Mouse (Mus musculus): ENCODE data around the gene Bag6. TPM values are rescaled to one million over a fixed set of nuclear protein-coding genes. Genes with fewer than 3 reads are reported as not detected.

The Bag6 gene
- total and polyA plus RNA-seq, 2 experiments from 2014 or later: 68.9 to 339 TPM

DNA sequence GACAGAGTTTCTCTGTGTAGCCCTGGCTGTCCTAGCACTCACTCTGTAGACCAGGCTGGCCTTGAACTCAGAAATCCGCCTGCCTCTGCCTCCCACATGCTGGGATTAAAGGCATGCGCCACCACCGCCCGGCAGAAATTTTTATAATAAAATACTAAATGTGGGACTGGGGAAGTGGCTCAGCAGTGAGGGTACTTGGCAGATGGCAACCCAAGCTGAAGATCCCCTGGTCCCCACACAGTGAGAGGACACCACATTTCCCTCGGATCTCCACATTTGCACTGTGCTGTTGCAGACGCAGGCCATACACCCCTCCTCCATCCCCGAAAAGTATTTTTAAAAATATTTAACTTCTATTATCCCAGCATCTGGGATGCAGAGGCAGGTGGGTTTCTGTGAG lies 1.5 kb upstream of the Bag6 start:
- DNase-seq (ENCODE audit: low spot score): no peak
- Histone ChIP-seq H3K4me3 (ENCODE audit: low read depth, low read length) (no peak overlapping the region), H3K4me2 (ENCODE audit: low read depth, low read length, poor library complexity, severe bottlenecking) (no peak overlapping the region), H3K36me3 (ENCODE audit: insufficient read depth, low read length) (peaks cover 10% of the 10 kb centered on the region), H3K27me3 (ENCODE audit: insufficient read depth, low read length) (no peaks in the 10 kb centered on the region), H3K4me1 (ENCODE audit: insufficient read depth, low read length) (no peaks in the 10 kb centered on the region), H3K9me3 (ENCODE audit: low read length) (no peaks in the 10 kb centered on the region), H3K27ac (ENCODE audit: low read depth, low read length) (no peak overlapping the region), H3K9ac (replicated peaks; ENCODE audit: low read length, poor library complexity, severe bottlenecking) (no peak overlapping the region)
- WGBS: 87% methylated on average over 7 of the region's 7 CpGs
- no peak for TF ChIP-seq CTCF (IDR thresholded peaks at IDR 0.05)
- ATAC-seq (ENCODE audit: low FRiP score): no peak

DNA sequence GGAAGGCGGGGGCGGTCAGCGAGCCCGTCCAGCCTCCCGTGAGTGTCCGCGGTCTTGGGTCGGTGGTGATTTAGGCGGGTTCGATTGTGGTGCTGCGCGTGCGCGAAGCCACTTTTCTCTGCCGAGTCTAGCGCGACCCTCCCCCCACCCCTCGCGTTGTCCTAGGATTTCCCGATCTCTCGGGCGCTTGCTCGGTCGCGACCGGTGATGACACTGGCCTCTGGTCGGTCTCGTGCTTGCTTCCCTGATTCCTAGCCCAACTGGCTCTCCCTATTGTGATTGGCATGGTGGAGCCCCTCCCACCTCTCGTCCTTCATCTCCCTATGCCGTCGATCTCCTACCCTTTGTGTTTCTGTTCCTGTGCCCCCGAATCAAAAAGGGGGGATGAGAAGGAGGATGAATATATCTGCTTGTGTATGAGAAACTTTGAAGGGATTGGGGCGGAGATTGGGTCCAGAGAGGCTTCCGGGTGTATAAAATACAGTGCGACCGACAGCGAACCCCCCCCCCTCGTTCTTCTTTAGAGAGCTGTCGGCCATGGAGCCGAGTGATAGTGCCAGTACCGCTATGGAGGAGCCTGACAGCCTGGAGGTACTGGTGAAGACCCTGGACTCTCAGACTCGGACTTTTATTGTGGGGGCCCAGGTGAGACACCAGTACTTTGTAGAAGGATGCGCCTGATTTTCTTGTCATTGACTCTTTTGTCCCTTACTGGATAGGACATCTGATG lies 778 bp downstream of the Bag6 start:
- no peak for TF ChIP-seq CTCF (IDR thresholded peaks at IDR 0.05)
- peak overlapping the region; percentile 63 for H3K4me3 ChIP-seq (ENCODE audit: low read depth, low read length)
- H3K9me3 ChIP-seq (ENCODE audit: low read length): no peaks in the 10 kb centered on the region
- H3K27ac ChIP-seq (ENCODE audit: low read depth, low read length): peak overlapping the region; percentile 96
- under 1% methylated on average over 34 of the region's 43 CpGs for WGBS
- H3K4me1 ChIP-seq (ENCODE audit: insufficient read depth, low read length): no peaks in the 10 kb centered on the region
- H3K27me3 ChIP-seq (ENCODE audit: insufficient read depth, low read length): no peaks in the 10 kb centered on the region
- peak overlapping the region; percentile 79 for H3K4me2 ChIP-seq (ENCODE audit: low read depth, low read length, poor library complexity, severe bottlenecking)
- peak; percentile 82 for DNase-seq (ENCODE audit: low spot score)
- peak; percentile 80 for ATAC-seq (ENCODE audit: low FRiP score)
- peaks cover 24% of the 10 kb centered on the region for H3K36me3 ChIP-seq (ENCODE audit: insufficient read depth, low read length)
- peak overlapping the region; percentile 64 for H3K9ac ChIP-seq (replicated peaks; ENCODE audit: low read length, poor library complexity, severe bottlenecking)

DNA sequence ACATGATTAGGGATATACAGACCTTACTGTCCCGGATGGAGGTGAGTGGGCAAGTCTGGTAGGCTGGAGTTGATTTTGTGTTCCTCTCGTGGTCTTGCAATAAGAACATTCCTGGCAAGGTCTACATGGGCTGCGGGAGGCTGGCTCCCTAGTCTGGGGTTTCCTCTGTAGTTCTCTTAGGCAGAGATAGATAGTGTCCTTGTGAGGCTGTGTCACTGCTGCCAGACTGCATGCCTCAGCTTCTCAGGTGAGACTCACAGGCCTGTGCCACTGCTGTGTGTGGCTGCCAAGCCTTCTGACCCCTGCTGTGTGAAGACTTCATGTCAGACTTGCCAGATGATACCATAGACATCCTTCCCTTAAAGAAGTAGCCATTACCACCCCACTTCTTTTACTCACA lies 4.3 kb downstream of the Bag6 start:
- no peaks in the 10 kb centered on the region for H3K4me1 ChIP-seq (ENCODE audit: insufficient read depth, low read length)
- H3K27me3 ChIP-seq (ENCODE audit: insufficient read depth, low read length): no peaks in the 10 kb centered on the region
- no peak overlapping the region for H3K27ac ChIP-seq (ENCODE audit: low read depth, low read length)
- ATAC-seq (ENCODE audit: low FRiP score) (no peak), DNase-seq (ENCODE audit: low spot score) (no peak)
- no peak overlapping the region for H3K4me3 ChIP-seq (ENCODE audit: low read depth, low read length)
- H3K4me2 ChIP-seq (ENCODE audit: low read depth, low read length, poor library complexity, severe bottlenecking): no peak overlapping the region
- peaks cover 57% of the 10 kb centered on the region for H3K36me3 ChIP-seq (ENCODE audit: insufficient read depth, low read length)
- H3K9ac ChIP-seq (replicated peaks; ENCODE audit: low read length, poor library complexity, severe bottlenecking): no peak overlapping the region
- TF ChIP-seq CTCF (IDR thresholded peaks at IDR 0.05): no peak
- H3K9me3 ChIP-seq (ENCODE audit: low read length): no peaks in the 10 kb centered on the region
- 98% methylated on average over 3 of the region's 3 CpGs for WGBS

- WGBS: 83% methylated on average over 16 of the region's 16 CpGs
- Histone ChIP-seq H3K27me3 (ENCODE audit: insufficient read depth, low read length) (no peaks in the 10 kb centered on the region), H3K4me3 (ENCODE audit: low read depth, low read length) (no peak overlapping the region), H3K27ac (ENCODE audit: low read depth, low read length) (no peak overlapping the region), H3K36me3 (ENCODE audit: insufficient read depth, low read length) (peaks cover 70% of the 10 kb centered on the region), H3K9me3 (ENCODE audit: low read length) (no peaks in the 10 kb centered on the region), H3K4me1 (ENCODE audit: insufficient read depth, low read length) (no peaks in the 10 kb centered on the region), H3K9ac (replicated peaks; ENCODE audit: low read length, poor library complexity, severe bottlenecking) (no peak overlapping the region), H3K4me2 (ENCODE audit: low read depth, low read length, poor library complexity, severe bottlenecking) (no peak overlapping the region)
- DNase-seq (ENCODE audit: low spot score): no peak
- no peak for ATAC-seq (ENCODE audit: low FRiP score)
- TF ChIP-seq CTCF (IDR thresholded peaks at IDR 0.05): no peak
Observed at GRCm38 (mm10) chr17:35140490-35140996, 5.6 kb downstream of the Bag6 start.

GRCm38 (mm10) chr17:35141971-35142370 lies 7.0 kb downstream of the Bag6 start:
- H3K27me3 ChIP-seq (ENCODE audit: insufficient read depth, low read length): no peaks in the 10 kb centered on the region
- H3K4me2 ChIP-seq (ENCODE audit: low read depth, low read length, poor library complexity, severe bottlenecking): no peak overlapping the region
- no peak for TF ChIP-seq CTCF (IDR thresholded peaks at IDR 0.05)
- DNase-seq (ENCODE audit: low spot score) (no peak), ATAC-seq (ENCODE audit: low FRiP score) (no peak)
- no peak overlapping the region for H3K9ac ChIP-seq (replicated peaks; ENCODE audit: low read length, poor library complexity, severe bottlenecking)
- H3K36me3 ChIP-seq (ENCODE audit: insufficient read depth, low read length): peaks cover 84% of the 10 kb centered on the region
- no peak overlapping the region for H3K4me3 ChIP-seq (ENCODE audit: low read depth, low read length)
- 84% methylated on average over 6 of the region's 6 CpGs for WGBS
- H3K9me3 ChIP-seq (ENCODE audit: low read length): no peaks in the 10 kb centered on the region
- no peak overlapping the region for H3K27ac ChIP-seq (ENCODE audit: low read depth, low read length)
- H3K4me1 ChIP-seq (ENCODE audit: insufficient read depth, low read length): no peaks in the 10 kb centered on the region

GRCm38 (mm10) chr17:35146139-35146538 lies 11.2 kb downstream of the Bag6 start:
- H3K4me3 ChIP-seq (ENCODE audit: low read depth, low read length): no peak overlapping the region
- peaks cover 83% of the 10 kb centered on the region for H3K36me3 ChIP-seq (ENCODE audit: insufficient read depth, low read length)
- WGBS: 87% methylated on average over 5 of the region's 5 CpGs
- H3K9ac ChIP-seq (replicated peaks; ENCODE audit: low read length, poor library complexity, severe bottlenecking): no peak overlapping the region; the same call in 1 of the 2 replicates
- no peaks in the 10 kb centered on the region for H3K27me3 ChIP-seq (ENCODE audit: insufficient read depth, low read length)
- no peak overlapping the region for H3K27ac ChIP-seq (ENCODE audit: low read depth, low read length)
- H3K4me2 ChIP-seq (ENCODE audit: low read depth, low read length, poor library complexity, severe bottlenecking): no peak overlapping the region
- no peaks in the 10 kb centered on the region for H3K9me3 ChIP-seq (ENCODE audit: low read length)
- H3K4me1 ChIP-seq (ENCODE audit: insufficient read depth, low read length): no peaks in the 10 kb centered on the region
- no peak for TF ChIP-seq CTCF (IDR thresholded peaks at IDR 0.05)
- no peak for DNase-seq (ENCODE audit: low spot score)
- no peak for ATAC-seq (ENCODE audit: low FRiP score)

Data from midbrain, postnatal 0 days (tissue).